Mouse (Mus musculus) G1E (cell line): Measurements from ENCODE around the gene Elob.

ENCODE experiments used
- CTCF ChIP-seq: IDR thresholded peaks from 2 replicates; pipeline ENCODE4 v1.5.1; 2012; ENCODE audit warnings: low read depth, low read length, inconsistent platforms, mixed read lengths
- GATA1 ChIP-seq: IDR thresholded peaks from 2 replicates; pipeline ENCODE4 v1.6.1; 2012; ENCODE audit warnings: borderline replicate concordance, low read length, inconsistent platforms, mixed read lengths
- GATA2 ChIP-seq: IDR thresholded peaks from 2 replicates; pipeline ENCODE4 v1.6.1; 2012; ENCODE audit warnings: low read depth, low read length, inconsistent platforms, borderline replicate concordance
- TAL1 ChIP-seq: conservative IDR thresholded peaks from 2 replicates; pipeline ENCODE4 v1.6.1; 2012; ENCODE audit warnings: low read depth, low read length, inconsistent platforms, mixed read lengths

DNA sequence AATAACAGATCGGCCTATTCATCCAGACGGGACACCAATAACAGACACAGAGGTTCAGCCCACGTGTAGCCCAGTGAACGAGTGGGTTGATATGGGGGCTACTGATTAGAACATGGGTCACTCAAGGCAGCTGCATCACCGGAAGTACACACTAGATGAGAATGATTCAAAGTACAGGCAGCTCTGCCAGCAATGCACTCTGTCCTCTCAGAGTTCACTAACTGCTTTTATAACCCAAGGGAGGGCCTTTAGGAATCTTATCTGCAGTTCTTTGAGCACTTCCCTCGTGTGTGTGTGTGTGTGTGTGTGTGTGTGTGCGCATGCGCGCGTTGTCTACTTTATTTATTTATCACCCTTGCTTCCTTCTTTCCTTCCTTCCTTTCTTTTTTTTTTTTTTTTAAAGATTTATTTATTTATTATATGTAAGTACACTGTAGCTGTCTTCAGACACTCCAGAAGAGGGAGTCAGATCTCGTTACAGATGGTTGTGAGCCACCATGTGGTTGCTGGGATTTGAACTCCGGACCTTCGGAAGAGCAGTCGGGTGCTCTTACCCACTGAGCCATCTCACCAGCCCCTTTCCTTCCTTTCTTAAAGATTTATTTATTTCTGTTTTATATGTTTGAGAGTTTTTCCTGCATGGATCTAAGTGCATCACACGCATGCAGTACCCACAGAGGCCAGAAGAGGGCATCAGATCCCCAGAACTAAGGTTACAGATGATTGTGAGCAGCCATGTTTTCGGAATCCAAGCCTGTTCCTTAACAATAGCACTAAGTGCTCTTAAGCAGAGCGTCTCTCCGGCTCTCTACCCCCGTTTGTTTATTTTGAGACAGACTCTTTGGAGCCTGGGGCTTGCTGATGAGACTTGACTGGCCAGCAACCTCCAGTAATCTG, 22.2 kb upstream of the Elob start:
- TF ChIP-seq CTCF = peak; percentile 68; the same call in 1 of the 2 replicates
- TF ChIP-seq GATA1 = no peak
- no peak for TF ChIP-seq TAL1
- no peak for TF ChIP-seq GATA2
